Mouse (Mus musculus) bone marrow, adult 2 months (tissue): Measurements from ENCODE around the gene Cenph. TPM values are rescaled to one million over a fixed set of nuclear protein-coding genes. Genes with fewer than 3 reads are reported as not detected.
"Not testable (repeated sequence)": the region's sequence is repeated elsewhere in the genome, so short reads cannot be mapped to it uniquely, and the experiment has no call there.

ENCODE experiments used
- H3K27ac ChIP-seq: fragments of 200-500 bp; 2 replicates; pipeline ENCODE4 v1.5.1; 2012; ENCODE audit warnings: low read depth, mild to moderate bottlenecking, control low read depth, inconsistent platforms, low read length; ENCODE audit not compliant: control insufficient read depth, poor library complexity, insufficient read depth
- H3K4me1 ChIP-seq: fragments of 200-500 bp; 2 replicates; pipeline ENCODE4 v1.6.1; 2011; ENCODE audit warnings: low read length; ENCODE audit not compliant: control insufficient read depth, insufficient read depth
- H3K4me3 ChIP-seq: fragments of 200-500 bp; replicated peaks from 2 replicates; pipeline ENCODE3; 2011; ENCODE audit warnings: mild to moderate bottlenecking, low read depth, low read length, control low read depth; ENCODE audit not compliant: control insufficient read depth
- CTCF ChIP-seq: fragments of 200-500 bp; IDR thresholded peaks from 2 replicates; pipeline ENCODE4 v1.5.1; 2011; ENCODE audit warnings: low read length, control low read depth; ENCODE audit not compliant: control insufficient read depth, insufficient read depth
- POLR2A ChIP-seq: fragments of 200-500 bp; IDR thresholded peaks from 2 replicates; pipeline ENCODE4 v1.6.1; 2011; ENCODE audit warnings: low read depth, mild to moderate bottlenecking, control low read depth, low read length, borderline replicate concordance; ENCODE audit not compliant: control insufficient read depth
- WGBS: fragments of 180-500 bp; shearing (Covaris S2); methylation state at CpG from one replicate; pipeline ENCODE4 v1.1.7; 2018; 5-methylcytosine and 5-hydroxymethylcytosine counted together
- polyA plus RNA-seq: library from polyadenylated mRNA; stranded (reverse); fragments of >200 nt; gene quantifications from 2 replicates; pipeline ENCODE4 v1.2.4, GENCODE M21; 2011; ENCODE audit warnings: low replicate concordance; ENCODE audit not compliant: missing spikeins, insufficient read depth, insufficient read length

Gene Cenph
- 50.0 and 67.5 TPM in 2 replicates for polyA plus RNA-seq

DNA sequence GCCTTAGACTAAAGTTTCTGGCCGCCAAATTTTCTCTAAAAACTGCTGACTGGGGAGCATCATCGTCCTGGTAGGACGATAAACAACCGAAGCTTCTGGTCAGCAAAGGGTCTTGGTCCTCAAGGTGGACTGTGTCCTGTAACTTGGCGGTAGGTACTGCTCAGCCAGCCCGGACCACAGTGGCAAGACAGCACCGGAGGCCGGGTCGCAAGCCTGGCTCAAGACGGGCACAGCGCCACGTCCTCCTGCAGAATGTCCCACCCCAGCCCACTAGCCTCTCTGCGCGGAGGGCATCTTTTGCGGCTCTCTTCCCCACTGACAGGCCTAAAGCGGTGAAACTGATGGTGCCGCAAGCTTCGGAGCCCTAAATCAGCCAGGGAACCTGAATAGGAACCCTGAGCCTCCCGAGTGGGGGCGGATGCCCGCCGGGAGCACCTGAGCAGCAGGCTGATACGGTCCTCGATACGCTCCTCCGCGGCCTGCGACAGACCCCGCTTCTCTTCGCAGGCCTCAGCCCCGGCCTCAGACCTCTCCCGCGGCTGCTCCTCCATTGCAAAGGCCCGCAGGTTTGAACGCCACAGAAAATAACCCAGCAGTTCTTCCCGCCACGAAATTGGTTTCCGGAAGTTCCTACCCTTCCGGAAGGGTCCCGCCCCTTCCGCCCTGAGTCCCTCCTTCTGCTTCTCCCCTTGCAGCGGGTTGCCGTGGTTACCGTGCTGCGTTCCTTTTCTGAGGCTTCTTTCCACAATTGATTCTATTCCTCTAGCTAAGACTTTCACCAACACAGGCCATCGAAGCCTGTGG lies at the start of gene Cenph:
Cenph (minus strand) TSS at position 648 of the 804 bp plus-strand sequence.
- H3K4me1 ChIP-seq, result no peaks in the 10 kb centered on the region; the same call in 1 of the 2 replicates
- TF ChIP-seq POLR2A, result no peak
- no peak for TF ChIP-seq CTCF
- peak within 1 kb of the TSS; percentile 50 for H3K27ac ChIP-seq
- peak within 1 kb of the TSS; percentile 91 for H3K4me3 ChIP-seq
- under 1% methylated on average over 46 of the region's 46 CpGs for WGBS

DNA sequence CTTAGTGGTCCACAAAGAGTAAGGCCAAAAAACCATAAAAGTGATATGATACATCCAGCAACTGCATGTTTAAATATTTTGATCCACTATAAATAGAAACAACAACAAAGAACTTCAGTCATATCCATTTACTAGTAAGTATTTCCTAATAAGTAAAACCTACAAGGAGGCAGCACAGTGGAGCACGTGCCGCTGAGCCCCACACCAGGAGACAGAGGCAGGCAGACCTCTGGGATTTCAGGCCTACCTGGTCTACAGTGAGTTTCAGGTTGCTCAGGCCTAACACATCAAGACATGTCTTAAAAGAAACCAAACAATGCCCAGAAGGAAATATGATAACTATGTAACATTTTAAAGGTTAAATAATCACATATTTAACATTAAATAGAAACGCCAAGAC lies 49.2 kb upstream of the Cenph start:
- WGBS, result 84% methylated on average over 3 of the region's 3 CpGs
- no peak for TF ChIP-seq POLR2A
- TF ChIP-seq CTCF, result no peak
- H3K4me3 ChIP-seq, result no peak overlapping the region
- H3K4me1 ChIP-seq, result peaks cover 1% of the 10 kb centered on the region; the same call in 1 of the 2 replicates
- H3K27ac ChIP-seq, result peak overlapping the region; percentile 79

DNA sequence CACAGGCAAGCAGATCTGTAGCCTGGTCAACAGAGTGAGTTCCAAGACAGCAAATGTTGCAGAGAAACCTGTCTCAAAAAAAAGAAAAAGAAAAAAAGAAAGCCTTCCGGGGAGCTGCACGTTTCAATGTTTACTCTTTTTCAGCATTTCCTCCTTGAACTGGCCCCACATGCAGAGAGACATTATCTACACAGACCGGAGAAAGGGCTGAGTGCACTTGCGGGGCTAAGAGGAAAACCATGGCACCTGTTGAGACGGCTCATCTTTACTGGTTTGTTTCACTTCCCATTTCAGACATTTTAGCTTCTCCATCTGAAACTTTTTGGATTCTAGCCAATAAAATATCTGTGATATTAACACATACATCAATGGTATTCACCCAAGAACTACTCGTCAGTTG lies 48.6 kb upstream of the Cenph start:
- TF ChIP-seq POLR2A (no peak), CTCF (no peak)
- WGBS, result 17% methylated on average over 6 of the region's 6 CpGs
- Histone ChIP-seq H3K27ac (peak overlapping the region; percentile 81; the same call in 1 of the 2 replicates), H3K4me1 (peaks cover 1% of the 10 kb centered on the region; the same call in 1 of the 2 replicates), H3K4me3 (no peak overlapping the region)

DNA sequence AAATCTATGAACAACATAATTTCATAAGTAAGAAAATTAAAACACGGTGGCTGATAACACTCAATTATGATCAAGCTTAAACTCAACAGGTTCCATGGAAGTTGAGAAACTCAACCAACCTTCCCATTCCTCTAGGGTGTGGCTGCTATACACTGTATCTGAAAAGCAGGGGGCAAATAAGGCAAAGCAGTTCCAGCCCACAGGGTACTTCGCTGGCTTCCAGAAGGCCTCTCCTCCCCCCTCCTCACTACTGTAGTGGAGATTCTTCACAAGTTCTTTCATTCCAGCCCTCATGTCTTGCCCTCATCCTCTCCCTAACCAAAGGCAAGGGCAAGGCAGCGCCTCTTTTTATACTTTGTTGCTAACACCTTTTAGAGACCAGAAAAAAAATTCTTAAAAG lies 48.2 kb upstream of the Cenph start:
- H3K27ac ChIP-seq, result peak overlapping the region; percentile 81

DNA sequence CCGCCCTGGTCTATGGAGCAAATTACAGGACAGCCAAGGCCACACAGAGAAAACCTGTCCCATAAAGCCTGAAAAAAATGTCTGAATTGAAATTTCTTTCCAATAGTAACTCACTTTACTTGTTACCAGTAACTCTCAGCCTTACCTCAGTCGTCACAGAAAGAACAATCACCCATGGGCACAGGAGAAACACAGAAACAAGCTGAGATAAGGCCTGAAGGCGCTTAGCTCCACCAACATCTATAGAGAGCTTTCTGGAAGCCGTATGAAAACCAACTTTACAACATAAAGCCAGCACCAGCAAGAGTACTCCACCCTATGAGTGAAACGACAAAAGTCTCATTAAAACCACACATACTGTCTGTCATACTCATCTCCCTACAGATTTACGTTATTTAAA lies 38.8 kb upstream of the Cenph start:
- H3K27ac ChIP-seq, result no peak overlapping the region; the same call in 1 of the 2 replicates
- no peaks in the 10 kb centered on the region; the same call in 1 of the 2 replicates for H3K4me1 ChIP-seq
- no peak for TF ChIP-seq POLR2A
- no peak for TF ChIP-seq CTCF
- no peak overlapping the region for H3K4me3 ChIP-seq
- WGBS, result 71% methylated on average over 6 of the region's 6 CpGs

More for the DNA sequence above, 48.2 kb upstream of the Cenph start:
- TF ChIP-seq CTCF (no peak), POLR2A (no peak)
- 81% methylated on average over 3 of the region's 3 CpGs for WGBS
- peaks cover 1% of the 10 kb centered on the region; the same call in 1 of the 2 replicates for H3K4me1 ChIP-seq
- no peak overlapping the region for H3K4me3 ChIP-seq

DNA sequence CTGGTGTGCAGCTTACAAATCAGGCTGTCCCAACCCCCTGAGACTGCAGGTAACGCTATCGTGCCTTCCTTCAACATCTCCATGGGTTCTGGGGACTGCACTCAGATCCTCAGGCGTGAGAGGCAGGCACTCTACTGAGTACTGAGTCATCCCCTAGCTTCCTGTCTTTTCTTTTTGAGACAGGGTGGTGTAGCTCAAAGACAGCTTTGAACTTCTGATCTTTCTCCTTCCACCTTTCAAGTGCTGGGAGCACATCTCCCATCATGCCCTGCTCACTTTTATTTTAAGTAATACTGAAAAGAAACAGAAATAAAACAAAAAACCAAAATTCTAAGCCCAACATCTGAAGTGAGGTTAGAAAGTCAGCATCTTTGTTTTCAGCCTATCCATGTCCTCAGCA lies 30.1 kb upstream of the Cenph start:
- no peak overlapping the region for H3K27ac ChIP-seq
- H3K4me3 ChIP-seq, result no peak overlapping the region
- 94% methylated on average over 3 of the region's 3 CpGs for WGBS
- H3K4me1 ChIP-seq, result no peaks in the 10 kb centered on the region
- TF ChIP-seq CTCF (no peak), POLR2A (no peak)

DNA sequence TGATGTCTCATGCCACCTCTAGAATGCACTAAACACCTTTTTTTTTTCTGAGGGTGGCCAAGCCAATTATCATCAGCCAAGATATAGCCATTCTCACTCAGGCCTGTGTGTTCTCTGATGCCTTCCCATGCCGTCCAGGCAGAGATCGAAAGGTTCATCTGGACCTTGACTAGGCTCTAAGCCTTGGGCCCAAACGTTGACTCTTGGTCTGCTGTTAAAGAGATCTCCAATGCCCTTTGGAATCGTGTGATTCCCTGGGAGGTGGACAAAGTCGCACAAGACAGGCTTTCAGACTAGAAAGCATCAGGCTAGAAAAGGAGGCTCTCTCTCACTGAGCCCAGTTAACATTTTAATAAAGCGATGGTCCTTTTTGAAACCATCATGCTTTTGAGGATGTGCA lies 21.5 kb upstream of the Cenph start:
- Histone ChIP-seq H3K4me3 (no peak overlapping the region), H3K27ac (no peak overlapping the region), H3K4me1 (no peaks in the 10 kb centered on the region)
- TF ChIP-seq CTCF, result no peak
- TF ChIP-seq POLR2A, result no peak
- 84% methylated on average over 6 of the region's 6 CpGs for WGBS

DNA sequence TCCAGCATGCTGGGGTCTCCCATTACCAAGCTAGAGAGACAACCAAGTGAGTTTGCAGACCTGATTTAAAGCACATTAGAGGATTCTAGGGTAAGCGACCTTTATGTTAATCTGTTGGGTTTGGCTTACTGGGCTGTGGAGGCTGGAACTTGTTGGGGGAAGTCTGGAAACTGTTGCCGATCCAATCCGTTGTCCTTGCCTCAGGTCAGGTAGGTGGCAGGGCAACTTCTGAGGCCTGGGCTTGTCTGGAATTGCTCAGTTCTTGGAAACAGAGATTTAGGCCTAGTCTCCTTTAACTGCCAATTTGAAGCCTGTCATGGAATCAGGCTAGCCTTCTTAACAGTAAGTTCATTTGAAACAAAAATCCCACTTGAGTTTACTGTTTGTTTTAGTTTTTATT lies 13.4 kb upstream of the Cenph start:
- Histone ChIP-seq H3K4me1 (no peaks in the 10 kb centered on the region), H3K4me3 (no peak overlapping the region), H3K27ac (no peak overlapping the region)
- WGBS, result 88% methylated on average over 3 of the region's 3 CpGs
- TF ChIP-seq CTCF, result no peak
- no peak for TF ChIP-seq POLR2A

DNA sequence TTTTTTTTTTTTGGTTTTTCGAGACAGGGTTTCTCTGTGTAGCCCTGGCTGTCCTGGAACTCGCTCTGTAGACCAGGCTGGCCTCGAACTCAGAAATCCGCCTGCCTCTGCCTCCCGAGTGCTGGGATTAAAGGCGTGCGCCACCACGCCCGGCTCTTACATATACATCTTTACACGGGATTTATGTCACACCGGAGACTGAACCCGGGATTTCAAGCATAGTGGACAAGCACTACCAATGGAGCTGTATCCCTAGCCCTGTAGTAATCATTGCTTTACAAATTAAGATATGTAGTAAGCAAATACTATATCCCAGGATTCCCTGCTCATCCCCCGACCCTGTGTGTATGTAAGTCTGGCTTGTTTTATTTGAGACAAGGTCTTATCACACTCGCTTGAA lies 12.4 kb upstream of the Cenph start:
- not testable (repeated sequence) for H3K4me3 ChIP-seq, H3K27ac ChIP-seq, H3K4me1 ChIP-seq
- 93% methylated on average over 12 of the region's 14 CpGs for WGBS
